Mouse (Mus musculus) heart, postnatal 0 days (tissue): ENCODE measurements at regions not wholly inside any gene's neighbourhood (a gene's known extent, or its start where the extent isn't known, plus 50 kb on each side); places are given as distances from the start of the nearest gene placed in this dataset.

Source experiments
- ATAC-seq: fragments of 200-750 bp; cut with Nextera tagmentation; 2 replicates; pipeline ENCODE4 v1.8.0; 2017; ENCODE audit warnings: low read depth, moderate number of reproducible peaks, moderate library complexity; ENCODE audit not compliant: insufficient read depth
- DNase-seq: peaks from one replicate; pipeline ENCODE4 v3.0.0-alpha.2; 2016; ENCODE audit warnings: low spot score
- H3K27ac ChIP-seq: fragments of 300-500 bp; sonication (generic); 2 replicates; pipeline ENCODE4 v1.5.1; 2014; ENCODE audit warnings: low read depth, mild to moderate bottlenecking
- H3K27me3 ChIP-seq: fragments of 300-500 bp; sonication (generic); 2 replicates; pipeline ENCODE4 v1.6.1; 2014; ENCODE audit warnings: low read length, mixed read lengths; ENCODE audit not compliant: control insufficient read depth, insufficient read depth
- H3K36me3 ChIP-seq: fragments of 300-500 bp; sonication (generic); replicated peaks from 2 replicates; pipeline ENCODE4 v1.6.1; 2014; ENCODE audit warnings: low read length, mixed read lengths; ENCODE audit not compliant: control insufficient read depth, insufficient read depth
- H3K4me1 ChIP-seq: fragments of 300-500 bp; sonication (generic); 2 replicates; pipeline ENCODE4 v1.6.1; 2014; ENCODE audit warnings: antibody characterized with exemption; ENCODE audit not compliant: control insufficient read depth, insufficient read depth
- H3K4me2 ChIP-seq: fragments of 300-500 bp; sonication (generic); 2 replicates; pipeline ENCODE4 v1.6.1; 2014; ENCODE audit warnings: low read depth, mild to moderate bottlenecking, low read length, moderate library complexity
- H3K4me3 ChIP-seq: fragments of 300-500 bp; sonication (generic); 2 replicates; pipeline ENCODE4 v1.5.1; 2014; ENCODE audit warnings: low read depth, low read length
- H3K9ac ChIP-seq: fragments of 300-500 bp; sonication (generic); replicated peaks from 2 replicates; pipeline ENCODE4 v1.6.1; 2014; ENCODE audit warnings: low read depth, low read length, mixed read lengths
- H3K9me3 ChIP-seq: fragments of 300-500 bp; sonication (generic); replicated peaks from 2 replicates; pipeline ENCODE4 v1.6.1; 2016; ENCODE audit warnings: low read length; ENCODE audit not compliant: control insufficient read depth
- CTCF ChIP-seq: IDR thresholded peaks from 2 replicates; pipeline ENCODE4 v1.5.1; 2016; ENCODE audit warnings: antibody characterized with exemption, control low read depth, low read depth
- EP300 ChIP-seq: IDR thresholded peaks from 2 replicates; pipeline ENCODE4 v1.6.1; 2016; ENCODE audit warnings: antibody characterized with exemption, low read depth
- WGBS: fragments of 180-500 bp; shearing (Covaris S2); extraction: QIAGEN DNeasy Blood & Tissue Kit; methylation state at CpG from one replicate; pipeline ENCODE4 v1.1.7; 2014; 5-methylcytosine and 5-hydroxymethylcytosine counted together

GRCm38 (mm10) chr13:90279786-90280382 lies 190.5 kb upstream of the Xrcc4 start:
- H3K4me3 ChIP-seq: no peak overlapping the region
- H3K36me3 ChIP-seq: no peaks in the 10 kb centered on the region
- no peaks in the 10 kb centered on the region for H3K9me3 ChIP-seq
- ATAC-seq (peak; percentile 57), DNase-seq (no peak)
- WGBS: 33% methylated on average over 3 of the region's 3 CpGs
- H3K9ac ChIP-seq: no peak overlapping the region
- H3K4me1 ChIP-seq: peaks cover 12% of the 10 kb centered on the region; the same call in 1 of the 2 replicates
- no peak for TF ChIP-seq EP300
- no peak for TF ChIP-seq CTCF
- no peaks in the 10 kb centered on the region for H3K27me3 ChIP-seq
- H3K27ac ChIP-seq: peak overlapping the region; percentile 63
- no peak overlapping the region for H3K4me2 ChIP-seq

- H3K9ac ChIP-seq: no peak overlapping the region
- H3K4me2 ChIP-seq: no peak overlapping the region
- DNase-seq (peak; percentile 52), ATAC-seq (peak; percentile 79)
- no peaks in the 10 kb centered on the region for H3K36me3 ChIP-seq
- no peaks in the 10 kb centered on the region for H3K27me3 ChIP-seq
- TF ChIP-seq EP300: no peak
- TF ChIP-seq CTCF: no peak
- peak overlapping the region; percentile 63 for H3K27ac ChIP-seq
- no peaks in the 10 kb centered on the region for H3K9me3 ChIP-seq
- no peak overlapping the region for H3K4me3 ChIP-seq
- peaks cover 12% of the 10 kb centered on the region; the same call in 1 of the 2 replicates for H3K4me1 ChIP-seq
Measured at GRCm38 (mm10) chr13:90279355-90279754, 189.9 kb upstream of the Xrcc4 start.

- no peak overlapping the region for H3K9ac ChIP-seq
- H3K27me3 ChIP-seq: no peaks in the 10 kb centered on the region
- DNase-seq (no peak), ATAC-seq (no peak)
- no peak overlapping the region for H3K4me2 ChIP-seq
- no peak for TF ChIP-seq EP300
- H3K4me3 ChIP-seq: no peak overlapping the region
- no peaks in the 10 kb centered on the region for H3K36me3 ChIP-seq
- WGBS: 73% methylated on average over 3 of the region's 3 CpGs
- H3K9me3 ChIP-seq: no peaks in the 10 kb centered on the region
- H3K4me1 ChIP-seq: no peaks in the 10 kb centered on the region
- no peak overlapping the region for H3K27ac ChIP-seq
Measured at GRCm38 (mm10) chr13:90259071-90259742, 169.8 kb upstream of the Xrcc4 start.

GRCm38 (mm10) chr13:90252981-90253380 lies 163.6 kb upstream of the Xrcc4 start:
- no peaks in the 10 kb centered on the region for H3K4me1 ChIP-seq
- H3K27me3 ChIP-seq: no peaks in the 10 kb centered on the region
- DNase-seq (no peak), ATAC-seq (no peak)
- TF ChIP-seq EP300: no peak
- H3K4me3 ChIP-seq: no peak overlapping the region
- no peaks in the 10 kb centered on the region for H3K36me3 ChIP-seq
- WGBS: 29% methylated on average over 1 of the region's 1 CpGs
- no peak overlapping the region for H3K4me2 ChIP-seq
- no peaks in the 10 kb centered on the region for H3K9me3 ChIP-seq
- H3K9ac ChIP-seq: no peak overlapping the region
- no peak overlapping the region for H3K27ac ChIP-seq

GRCm38 (mm10) chr13:90245997-90246765 lies 156.8 kb upstream of the Xrcc4 start:
- H3K9ac ChIP-seq: no peak overlapping the region
- H3K4me1 ChIP-seq: no peaks in the 10 kb centered on the region
- H3K4me2 ChIP-seq: no peak overlapping the region
- no peak for DNase-seq
- 0 out of 2 replicates have a peak, but pooled peaks cover 2% of the 10 kb centered on the region for H3K9me3 ChIP-seq
- ATAC-seq: no peak
- no peak overlapping the region for H3K4me3 ChIP-seq
- 85% methylated on average over 6 of the region's 6 CpGs for WGBS
- H3K36me3 ChIP-seq: no peaks in the 10 kb centered on the region
- no peaks in the 10 kb centered on the region for H3K27me3 ChIP-seq
- no peak overlapping the region for H3K27ac ChIP-seq
- TF ChIP-seq EP300 (no peak), CTCF (no peak)
